Mouse (Mus musculus) retina, embryonic 14.5 days (tissue): Measurements from ENCODE around the gene Mras.
A peak's percentile ranks its signal among the peaks of the same experiment; 100 is the strongest.

Source experiments
- DNase-seq: peaks from one replicate; pipeline ENCODE4 v3.0.0-alpha.2; 2015; ENCODE audit warnings: low spot score

The Mras gene

DNA sequence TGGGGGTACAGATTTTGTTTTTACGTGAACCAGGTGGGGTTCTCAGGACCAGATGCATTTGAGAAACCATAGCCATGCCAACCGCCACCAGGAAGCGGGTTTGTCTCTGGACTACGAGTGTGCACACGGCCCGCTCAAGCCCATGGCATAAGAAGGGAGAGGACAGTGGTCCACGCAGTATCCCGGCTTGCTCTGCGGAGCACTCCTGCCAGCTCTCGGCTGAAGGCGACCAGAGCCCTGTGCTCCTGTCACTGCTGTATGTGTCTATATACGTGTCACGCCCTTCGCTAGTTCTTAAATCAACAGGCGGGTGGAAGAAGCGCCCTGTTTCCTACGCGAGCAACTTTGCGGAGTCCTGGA lies 79.6 kb downstream of the Mras start:
- peak; percentile 31 for DNase-seq

DNA sequence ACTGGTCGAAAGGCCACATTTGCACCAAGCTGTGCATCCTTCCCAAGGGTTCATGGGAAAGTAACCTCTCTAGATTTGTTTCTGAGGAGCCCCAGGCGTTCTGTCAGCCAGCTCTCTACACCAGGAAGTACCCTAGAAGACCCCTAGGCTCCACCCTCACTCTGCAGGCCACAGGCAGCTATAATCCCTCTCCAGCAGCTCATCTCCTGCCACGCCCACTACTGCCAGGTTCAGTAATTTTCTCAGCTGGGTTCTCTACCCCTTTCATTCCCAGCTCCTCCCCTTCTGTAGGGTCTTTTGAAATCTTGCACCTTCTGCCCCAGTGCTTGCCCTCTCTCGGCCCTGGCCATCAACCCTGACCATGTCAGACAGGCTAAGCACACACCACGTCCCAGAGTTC lies 81.2 kb downstream of the Mras start:
- DNase-seq = peak; percentile 37

DNA sequence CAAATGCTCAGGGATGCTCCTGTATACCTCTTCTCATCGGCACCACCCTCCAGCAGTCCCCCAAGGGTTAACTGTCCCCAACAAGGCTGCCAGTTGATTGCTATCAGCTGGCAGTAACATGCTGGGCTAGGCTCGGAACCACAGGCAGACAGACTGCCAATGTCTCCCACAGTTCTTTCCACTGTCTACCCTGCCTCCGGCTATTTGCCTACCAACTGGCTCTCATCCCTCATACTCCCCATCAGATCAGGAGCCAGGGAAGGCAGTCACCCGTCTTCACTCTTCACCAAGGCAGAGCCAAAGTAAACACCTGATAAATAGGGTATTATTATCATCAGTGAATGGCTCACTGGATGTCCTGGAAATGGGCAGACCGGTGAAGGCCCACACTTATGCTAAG lies 82.4 kb downstream of the Mras start:
- DNase-seq = no peak

DNA sequence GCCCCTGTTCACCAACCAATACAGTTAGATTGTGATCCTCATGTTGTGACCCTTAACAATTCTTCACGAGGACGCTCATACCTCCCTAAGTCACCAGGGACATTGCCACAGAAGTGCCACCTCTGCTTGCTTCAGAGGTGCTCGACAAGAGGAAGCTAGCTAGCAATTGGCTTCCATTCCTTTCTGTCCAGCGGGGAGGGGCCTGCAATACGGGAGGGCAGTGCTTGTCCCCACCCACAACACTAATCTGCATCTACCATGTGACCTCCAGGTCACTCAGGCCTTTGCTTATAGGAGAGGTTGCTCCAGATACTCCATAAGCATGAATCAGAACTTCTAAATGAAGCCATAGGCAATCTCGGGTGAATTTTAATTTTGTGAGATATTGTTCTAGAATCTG lies 83.8 kb downstream of the Mras start:
- no peak for DNase-seq

DNA sequence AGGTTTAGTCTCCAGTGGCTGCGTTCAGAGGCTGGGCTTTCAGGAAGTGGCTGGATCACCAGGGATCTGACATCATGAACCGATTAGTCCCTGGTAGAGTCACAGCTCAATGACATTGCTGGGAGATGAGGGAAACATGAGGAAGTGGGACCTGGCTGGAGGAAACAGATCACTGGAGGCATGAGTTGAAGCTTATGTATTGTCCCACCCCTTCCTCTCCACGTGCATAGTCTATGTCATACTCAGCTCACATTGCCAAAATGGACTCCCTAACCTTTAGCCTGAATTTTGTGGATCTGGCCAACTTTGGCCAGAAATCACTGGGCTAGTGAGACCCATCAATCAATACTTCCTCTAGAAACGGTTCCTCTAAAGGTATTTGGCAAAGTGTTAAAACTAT lies 84.2 kb downstream of the Mras start:
- no peak for DNase-seq

DNA sequence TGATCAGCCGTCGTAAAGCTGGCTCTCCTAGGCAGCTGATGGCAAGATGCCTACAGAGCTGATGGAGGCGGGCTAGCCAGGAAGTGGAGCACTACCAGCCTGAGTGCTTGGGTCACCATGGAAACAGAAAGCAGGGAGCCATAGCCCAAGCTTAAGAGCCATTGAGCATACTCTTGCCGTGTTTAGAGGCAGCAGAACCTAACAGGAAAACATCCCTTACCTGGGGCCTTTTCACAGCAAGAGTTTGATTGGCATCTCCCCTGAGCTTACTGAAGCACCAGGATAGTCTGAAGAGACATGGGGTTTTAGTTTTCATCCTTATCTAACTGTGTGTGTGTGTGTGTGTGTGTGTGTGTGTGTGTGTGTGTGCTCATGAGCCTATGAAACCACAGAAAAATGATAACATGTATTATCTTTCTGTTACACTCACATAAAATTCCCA lies 91.8 kb downstream of the Mras start:
- peak; percentile 20 for DNase-seq

DNA sequence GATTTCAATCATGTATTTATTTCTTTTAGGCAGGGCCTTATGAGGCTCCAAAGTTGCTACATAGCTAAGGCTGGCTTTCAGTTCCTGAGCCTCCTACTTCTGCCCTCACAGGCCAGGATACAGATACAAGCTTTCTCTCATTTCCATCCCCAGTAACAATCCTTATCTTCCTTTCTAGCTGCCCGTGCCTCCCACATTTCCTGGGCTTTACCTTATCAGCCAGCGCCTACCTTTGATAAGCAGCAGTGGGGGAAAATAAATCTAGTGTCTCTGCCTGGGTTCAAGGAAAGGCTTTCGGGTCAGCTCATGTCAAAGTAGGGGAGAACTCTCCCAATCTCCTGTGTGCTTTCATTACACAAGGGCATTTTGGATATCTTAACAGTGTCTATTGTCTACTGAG lies 95.6 kb downstream of the Mras start:
- DNase-seq = no peak

DNA sequence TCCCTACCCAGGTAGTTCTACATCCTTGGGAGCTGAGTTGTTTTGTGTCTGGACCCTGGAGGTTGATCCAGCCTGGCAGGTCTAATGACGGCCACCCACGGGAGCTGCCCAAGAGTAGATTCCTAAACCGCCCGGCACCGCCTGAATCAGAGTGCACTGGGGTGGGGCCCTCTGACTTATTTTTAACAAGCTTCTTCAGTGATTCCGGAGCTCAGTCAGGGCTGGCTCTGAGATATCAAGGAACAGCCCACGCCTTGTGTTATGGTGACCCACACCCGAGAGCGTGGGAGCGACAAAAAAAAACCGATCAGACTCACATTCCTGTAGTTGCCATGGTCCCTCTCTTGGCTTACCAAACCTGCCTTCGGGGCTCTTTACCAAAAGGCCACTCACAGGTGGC lies 97.1 kb downstream of the Mras start:
- no peak for DNase-seq

DNA sequence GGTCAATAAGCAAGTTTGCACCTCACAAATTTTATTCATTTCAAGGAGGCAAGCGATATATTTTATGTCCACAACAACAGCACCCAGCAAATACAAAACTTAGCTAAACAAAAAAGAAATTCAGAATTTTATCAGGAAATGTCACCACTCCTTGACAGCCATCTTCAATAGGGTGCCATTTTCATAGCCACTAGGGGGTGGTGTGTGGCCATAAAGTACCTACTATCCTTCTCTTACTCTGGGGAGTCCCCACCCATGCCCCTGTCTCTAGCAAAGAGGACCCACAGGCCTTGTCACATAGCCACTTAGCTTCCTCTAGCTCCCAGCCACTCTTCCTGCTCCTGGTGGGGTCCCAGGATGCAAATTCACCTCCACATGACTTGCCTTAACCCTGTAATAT lies 98.0 kb downstream of the Mras start:
- no peak for DNase-seq

DNA sequence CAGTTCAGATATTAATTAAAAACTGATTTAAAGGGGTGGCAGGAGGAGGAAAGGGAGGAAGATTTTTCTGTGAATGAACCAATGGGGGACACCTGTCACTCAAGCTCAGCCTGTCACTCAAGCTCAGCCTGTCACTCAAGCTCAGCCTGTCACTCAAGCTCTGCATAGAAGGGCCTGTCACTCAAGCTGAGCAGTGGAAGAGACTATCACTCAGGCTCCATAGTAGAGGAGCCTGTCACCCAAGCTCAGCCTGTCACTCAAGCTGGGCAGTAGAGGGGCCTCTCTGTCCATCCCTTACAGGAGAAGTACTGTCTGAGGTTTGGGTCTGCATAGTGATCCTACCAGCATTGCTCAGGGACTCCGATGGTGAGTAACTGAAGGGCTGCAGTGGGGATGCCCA lies 98.9 kb downstream of the Mras start:
- DNase-seq = no peak

DNA sequence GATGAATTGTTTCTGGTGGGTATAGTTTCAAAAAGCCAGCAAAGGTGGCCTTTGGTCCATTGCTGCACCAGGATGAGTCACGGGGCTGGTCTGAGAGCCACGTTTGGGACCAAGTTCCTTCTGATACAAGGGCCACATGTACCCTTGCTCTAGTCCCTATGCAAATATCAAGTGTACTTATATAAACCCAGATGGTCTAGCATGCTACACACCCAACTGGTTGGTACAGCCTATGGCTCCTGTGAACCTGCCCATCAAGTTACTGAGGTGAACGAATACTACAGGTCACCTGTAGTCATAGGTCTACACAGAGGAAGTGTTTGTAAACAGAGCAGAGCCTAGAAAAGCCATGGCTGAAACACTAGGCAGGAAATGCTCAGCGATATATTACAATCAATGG lies 100.6 kb downstream of the Mras start:
- DNase-seq = no peak
